Mouse (Mus musculus) midbrain, embryonic 14.5 days (tissue): ENCODE results near the gene Rbm38. TPM values are rescaled to one million over a fixed set of nuclear protein-coding genes. Genes with fewer than 3 reads are reported as not detected.

Source experiments
- ATAC-seq: fragments of 200-750 bp; cut with Nextera tagmentation; 2 replicates; pipeline ENCODE4 v1.8.0; 2017; ENCODE audit warnings: moderate number of reproducible peaks, moderate library complexity; ENCODE audit not compliant: low FRiP score, low TSS enrichment
- DNase-seq: peaks from one replicate; pipeline ENCODE4 v3.0.0-alpha.2; 2015
- H3K27ac ChIP-seq: fragments of 300-500 bp; sonication (generic); replicated peaks from 2 replicates; pipeline ENCODE4 v1.5.1; 2014; ENCODE audit warnings: mild to moderate bottlenecking, low read depth, low read length, moderate library complexity
- H3K27me3 ChIP-seq: fragments of 300-500 bp; sonication (generic); 2 replicates; pipeline ENCODE4 v1.6.1; 2014; ENCODE audit warnings: low read length, control low read depth, mixed read lengths; ENCODE audit not compliant: control insufficient read depth, insufficient read depth
- H3K36me3 ChIP-seq: fragments of 300-500 bp; sonication (generic); 2 replicates; pipeline ENCODE4 v1.6.1; 2014; ENCODE audit warnings: low read length, control low read depth; ENCODE audit not compliant: control insufficient read depth, insufficient read depth
- H3K4me1 ChIP-seq: fragments of 300-500 bp; sonication (generic); 2 replicates; pipeline ENCODE4 v1.6.1; 2014; ENCODE audit warnings: mild to moderate bottlenecking, antibody characterized with exemption, low read length, control low read depth; ENCODE audit not compliant: control insufficient read depth, insufficient read depth
- H3K4me2 ChIP-seq: fragments of 300-500 bp; sonication (generic); 2 replicates; pipeline ENCODE4 v1.6.1; 2014; ENCODE audit warnings: mild to moderate bottlenecking, low read length, moderate library complexity
- H3K4me3 ChIP-seq: fragments of 300-500 bp; sonication (generic); replicated peaks from 2 replicates; pipeline ENCODE4 v1.5.1; 2014; ENCODE audit warnings: low read depth, low read length
- H3K9ac ChIP-seq: fragments of 300-500 bp; sonication (generic); replicated peaks from 2 replicates; pipeline ENCODE4 v1.6.1; 2014; ENCODE audit warnings: mild to moderate bottlenecking, low read length, moderate library complexity
- H3K9me3 ChIP-seq: fragments of 300-500 bp; sonication (generic); 2 replicates; pipeline ENCODE4 v1.6.1; 2016; ENCODE audit warnings: low read length, control low read depth, mixed read lengths; ENCODE audit not compliant: control insufficient read depth
- WGBS: fragments of 180-500 bp; shearing (Covaris S2); extraction: QIAGEN DNeasy Blood & Tissue Kit; methylation state at CpG from one replicate; pipeline ENCODE4 v1.1.7; 2014; 5-methylcytosine and 5-hydroxymethylcytosine counted together
- polyA plus RNA-seq: library from polyadenylated mRNA; unstranded; fragments of >200 nt; fragmentation: Nextera tagmentation; extraction: Ambion mirVana; gene quantifications from 2 replicates; pipeline ENCODE4 v1.2.1, GENCODE M21; 2014

Rbm38 gene
- polyA plus RNA-seq, 1 experiment from 2014 or later = 18.8 TPM

- 18% methylated on average over 8 of the region's 8 CpGs for WGBS
- Histone ChIP-seq H3K27ac (no peak overlapping the region), H3K4me3 (peak overlapping the region; percentile 97), H3K4me1 (peaks cover 11% of the 10 kb centered on the region; the same call in 1 of the 2 replicates), H3K27me3 (no peaks in the 10 kb centered on the region), H3K4me2 (peak overlapping the region; percentile 90), H3K9ac (peak overlapping the region; percentile 88), H3K36me3 (peaks cover 30% of the 10 kb centered on the region), H3K9me3 (no peaks in the 10 kb centered on the region)
- DNase-seq (no peak), ATAC-seq (no peak)
These were observed 19.4 kb upstream of the Rbm38 start for GRCm38 (mm10) chr2:173000921-173001320.

DNA sequence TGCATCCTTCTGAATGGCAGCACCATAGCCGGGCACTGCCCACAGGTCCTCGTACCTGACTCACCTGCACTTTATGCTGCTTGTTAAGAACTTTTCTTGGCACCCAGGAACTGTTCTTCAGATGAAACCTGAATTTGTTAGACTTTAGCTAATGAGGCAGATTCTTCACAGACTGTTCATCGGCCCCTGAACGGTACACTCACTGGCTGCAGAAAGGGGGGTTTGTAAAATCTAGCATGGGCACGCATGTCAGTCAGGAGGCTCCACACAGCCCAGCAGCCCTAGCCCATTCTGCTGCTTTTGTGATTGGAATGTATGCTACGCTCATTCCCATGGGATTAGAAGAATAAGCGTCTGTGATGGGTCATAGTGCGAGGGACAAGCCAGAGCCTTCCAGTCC lies 16.6 kb upstream of the Rbm38 start:
- Histone ChIP-seq H3K4me2 (no peak overlapping the region), H3K36me3 (peaks cover 57% of the 10 kb centered on the region), H3K9me3 (no peaks in the 10 kb centered on the region), H3K4me1 (peaks cover 11% of the 10 kb centered on the region; the same call in 1 of the 2 replicates), H3K9ac (no peak overlapping the region), H3K27ac (no peak overlapping the region), H3K4me3 (no peak overlapping the region), H3K27me3 (no peaks in the 10 kb centered on the region)
- no peak for ATAC-seq
- WGBS = 88% methylated on average over 8 of the region's 8 CpGs
- no peak for DNase-seq

GRCm38 (mm10) chr2:173010220-173010717 lies 10.0 kb upstream of the Rbm38 start:
- Histone ChIP-seq H3K4me1 (no peaks in the 10 kb centered on the region), H3K27me3 (no peaks in the 10 kb centered on the region), H3K9ac (no peak overlapping the region), H3K9me3 (no peaks in the 10 kb centered on the region), H3K36me3 (peaks cover 96% of the 10 kb centered on the region), H3K4me3 (no peak overlapping the region), H3K27ac (no peak overlapping the region), H3K4me2 (no peak overlapping the region)
- DNase-seq (no peak), ATAC-seq (no peak)
- 73% methylated on average over 3 of the region's 3 CpGs for WGBS

DNA sequence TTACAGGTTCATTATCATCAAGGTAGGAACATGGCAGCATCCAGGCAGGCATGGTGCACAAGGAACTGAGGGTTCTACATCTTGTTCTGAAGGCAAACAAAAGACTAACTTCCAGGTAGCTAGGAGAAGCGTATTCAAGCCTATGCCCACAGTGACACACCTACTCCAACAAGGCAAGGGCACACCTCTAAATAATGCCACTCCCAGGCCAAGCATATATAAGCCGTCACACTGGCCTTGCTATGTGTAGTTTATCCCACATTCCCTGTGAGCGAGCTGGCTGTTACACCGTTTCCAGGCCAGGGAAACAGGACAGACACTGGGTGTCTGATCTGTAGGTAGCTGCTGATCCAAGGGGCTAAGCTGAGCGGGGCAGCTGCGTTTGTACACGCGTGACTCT lies 8.9 kb upstream of the Rbm38 start:
- H3K4me2 ChIP-seq = no peak overlapping the region
- no peak overlapping the region for H3K4me3 ChIP-seq
- H3K4me1 ChIP-seq = no peaks in the 10 kb centered on the region
- DNase-seq (no peak), ATAC-seq (no peak)
- H3K27ac ChIP-seq = no peak overlapping the region
- 95% methylated on average over 8 of the region's 8 CpGs for WGBS
- no peak overlapping the region for H3K9ac ChIP-seq
- no peaks in the 10 kb centered on the region for H3K27me3 ChIP-seq
- no peaks in the 10 kb centered on the region for H3K9me3 ChIP-seq
- peaks cover 98% of the 10 kb centered on the region for H3K36me3 ChIP-seq

- no peaks in the 10 kb centered on the region for H3K9me3 ChIP-seq
- ATAC-seq (no peak), DNase-seq (no peak)
- no peak overlapping the region for H3K4me3 ChIP-seq
- H3K27ac ChIP-seq = no peak overlapping the region
- 81% methylated on average over 7 of the region's 7 CpGs for WGBS
- no peak overlapping the region for H3K9ac ChIP-seq
- H3K4me2 ChIP-seq = no peak overlapping the region
- H3K4me1 ChIP-seq = peaks cover 3% of the 10 kb centered on the region
- peaks cover 18% of the 10 kb centered on the region; the same call in 1 of the 2 replicates for H3K27me3 ChIP-seq
- peaks cover 64% of the 10 kb centered on the region for H3K36me3 ChIP-seq
These were observed 5.5 kb upstream of the Rbm38 start for GRCm38 (mm10) chr2:173014741-173015287.

DNA sequence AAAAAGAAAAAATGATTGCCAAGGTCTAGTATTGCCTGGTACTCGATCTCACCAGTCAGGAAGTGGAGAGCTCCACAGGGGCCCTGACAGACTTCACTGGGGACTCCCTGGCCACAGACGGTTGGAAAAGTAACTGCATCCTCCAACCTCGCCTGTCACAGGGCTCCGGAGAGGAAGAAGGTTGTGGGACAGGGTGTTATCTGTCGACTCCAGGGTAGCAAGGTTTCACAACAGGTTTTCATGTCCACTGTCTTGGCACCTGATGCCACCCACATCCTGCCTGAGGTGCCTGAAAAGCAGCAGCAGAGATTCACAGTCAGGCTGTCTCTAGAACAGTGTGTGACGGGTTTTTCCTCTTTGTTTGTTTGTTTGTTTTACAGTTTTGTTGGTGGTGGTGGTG lies 2.4 kb upstream of the Rbm38 start:
- Histone ChIP-seq H3K27me3 (peaks cover 34% of the 10 kb centered on the region), H3K27ac (no peak overlapping the region), H3K9me3 (no peaks in the 10 kb centered on the region), H3K4me3 (no peak overlapping the region), H3K4me2 (no peak overlapping the region), H3K4me1 (peaks cover 17% of the 10 kb centered on the region), H3K9ac (no peak overlapping the region), H3K36me3 (peaks cover 33% of the 10 kb centered on the region)
- WGBS = 50% methylated on average over 6 of the region's 6 CpGs
- ATAC-seq = no peak
- no peak for DNase-seq

DNA sequence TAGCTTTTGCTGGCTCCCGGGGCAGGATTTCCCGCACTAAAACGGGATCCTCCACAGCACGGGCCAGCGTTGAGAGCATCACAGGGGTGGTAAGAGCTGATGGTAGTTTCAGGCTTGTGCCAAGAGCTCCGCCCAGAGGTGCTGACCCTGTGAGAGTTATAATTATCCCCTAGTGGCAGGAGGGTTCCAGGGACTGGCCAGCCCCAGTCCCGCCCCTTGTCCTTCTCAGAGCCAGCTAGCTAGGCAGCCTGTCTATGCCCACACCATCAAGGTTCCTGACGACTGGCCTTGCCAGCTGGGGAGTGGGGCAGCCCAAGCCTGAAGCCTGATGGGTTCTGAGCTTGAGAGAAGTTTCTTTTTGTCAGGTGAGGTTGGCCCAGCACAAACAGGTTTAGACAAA lies 1.7 kb upstream of the Rbm38 start:
- Histone ChIP-seq H3K9me3 (no peaks in the 10 kb centered on the region), H3K4me2 (no peak overlapping the region), H3K27ac (no peak overlapping the region), H3K36me3 (peaks cover 26% of the 10 kb centered on the region), H3K4me3 (no peak overlapping the region), H3K4me1 (peaks cover 24% of the 10 kb centered on the region), H3K27me3 (peaks cover 34% of the 10 kb centered on the region), H3K9ac (no peak overlapping the region)
- 25% methylated on average over 8 of the region's 8 CpGs for WGBS
- no peak for DNase-seq
- no peak for ATAC-seq

DNA sequence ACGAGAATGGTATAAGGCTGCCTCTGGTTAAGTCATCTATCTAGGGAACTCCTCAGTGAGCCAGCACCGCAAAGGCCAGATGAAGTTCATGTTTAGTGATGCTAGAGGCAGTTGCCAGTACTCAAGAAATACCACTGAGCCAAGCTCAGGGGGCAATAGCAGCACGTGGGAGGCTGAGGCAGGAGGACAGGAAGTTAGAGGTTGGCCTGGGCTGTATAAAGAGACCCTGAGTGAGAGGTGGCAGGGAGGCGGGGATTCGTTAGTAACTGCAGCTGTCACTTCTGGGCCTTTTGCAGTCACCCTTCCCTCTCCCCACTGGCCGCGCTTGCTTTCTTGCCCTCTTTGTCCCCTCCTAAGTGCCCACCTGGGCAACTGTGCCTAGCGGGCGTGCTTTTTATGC lies 976 bp upstream of the Rbm38 start:
- Histone ChIP-seq H3K4me3 (peak overlapping the region; percentile 33), H3K9ac (peak overlapping the region; percentile 42; the same call in 1 of the 2 replicates), H3K27ac (no peak overlapping the region), H3K4me1 (peaks cover 30% of the 10 kb centered on the region), H3K4me2 (peak overlapping the region; percentile 68), H3K36me3 (peaks cover 19% of the 10 kb centered on the region), H3K9me3 (no peaks in the 10 kb centered on the region), H3K27me3 (peaks cover 34% of the 10 kb centered on the region)
- WGBS = 10% methylated on average over 9 of the region's 9 CpGs
- DNase-seq = no peak
- ATAC-seq = no peak

DNA sequence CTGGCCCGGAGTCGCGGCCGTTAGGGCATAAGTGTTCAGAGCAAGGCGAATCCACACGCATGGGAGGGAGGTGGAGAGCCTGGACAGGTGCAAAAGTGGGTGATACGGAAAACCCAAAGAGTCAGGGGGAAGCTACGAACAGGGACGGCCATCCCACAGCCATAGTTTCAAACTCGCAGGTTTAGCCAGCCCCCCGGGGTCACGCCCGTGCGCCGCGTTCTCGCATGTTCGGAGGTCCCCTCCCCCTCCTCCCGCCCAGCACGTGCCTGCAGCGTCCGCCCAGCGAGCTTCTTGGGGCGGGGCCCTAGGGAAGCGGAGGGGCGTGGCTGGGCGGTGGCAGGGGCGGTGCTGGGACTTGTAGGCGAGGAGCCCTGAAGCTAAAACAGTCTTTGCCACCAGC lies 508 bp upstream of the Rbm38 start:
- H3K27ac ChIP-seq = no peak overlapping the region
- H3K4me2 ChIP-seq = peak overlapping the region; percentile 68
- peak; percentile 68 for ATAC-seq
- H3K4me1 ChIP-seq = peaks cover 35% of the 10 kb centered on the region
- no peaks in the 10 kb centered on the region for H3K9me3 ChIP-seq
- H3K9ac ChIP-seq = peak overlapping the region; percentile 42; the same call in 1 of the 2 replicates
- peaks cover 34% of the 10 kb centered on the region for H3K27me3 ChIP-seq
- H3K4me3 ChIP-seq = peak overlapping the region; percentile 33
- under 1% methylated on average over 29 of the region's 29 CpGs for WGBS
- DNase-seq = peak; percentile 89
- peaks cover 14% of the 10 kb centered on the region for H3K36me3 ChIP-seq
